Mouse (Mus musculus): ENCODE measurements at regions not wholly inside any gene's neighbourhood (a gene's known extent, or its start where the extent isn't known, plus 50 kb on each side); places are given as distances from the start of the nearest gene placed in this dataset.
A peak's percentile ranks its signal among the peaks of the same experiment; 100 is the strongest.
"Not testable (repeated sequence)": the region's sequence is repeated elsewhere in the genome, so short reads cannot be mapped to it uniquely, and the experiment has no call there.

- intact Hi-C loops (cut with DNase I) = not testable (repeated sequence)
- peak; percentile 0 to 17 for DNase-seq (ENCODE audit: extremely low spot score in 1 of 2, low spot score in 2 of 2)
Measured at GRCm38 (mm10) chr5:108903134-108903923, 50.9 kb upstream of the Vmn2r9 start.
